7 mouse cellular contexts compared by ENCODE assay signal in the genomic region with DNA sequence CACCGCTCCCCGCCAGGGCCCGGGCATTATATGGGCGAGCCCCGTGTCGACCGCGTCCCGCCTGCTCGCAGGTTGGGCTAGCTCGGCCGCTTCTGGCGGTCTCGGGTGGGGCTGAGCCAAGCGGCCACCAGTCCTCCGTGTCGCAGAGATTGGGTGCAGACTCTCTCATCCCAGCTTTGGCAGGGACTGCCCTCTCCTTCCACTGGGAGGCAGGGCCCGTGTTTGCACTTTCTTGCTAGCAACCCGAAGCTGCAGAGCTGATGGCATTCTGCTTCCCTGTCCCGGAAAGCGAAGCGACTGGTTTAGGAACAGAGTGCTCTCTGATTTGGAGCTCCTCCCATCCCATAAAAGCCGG. TPM values are rescaled to one million over a fixed set of nuclear protein-coding genes. Genes with fewer than 3 reads are reported as not detected.
DNase-seq lines count a peak whose midpoint lies in the region; ATAC-seq lines count a peak whose summit lies in the region.

No protein-coding gene starts in this region.

- H3K4me1 ChIP-seq in neural tube, embryonic 11.5 days (ENCODE audit: control insufficient read depth, insufficient read depth, low read length) = peaks cover 16% of the 10 kb centered on the region
- peaks cover 32% of the 10 kb centered on the region for H3K4me1 ChIP-seq in hindbrain, embryonic 15.5 days (replicated peaks)
- H3K4me1 ChIP-seq in midbrain, embryonic 11.5 days (ENCODE audit: control insufficient read depth, insufficient read depth, low read length) = peaks cover 17% of the 10 kb centered on the region

- H3K4me3 ChIP-seq in neural tube, embryonic 11.5 days (ENCODE audit: low read depth, low read length) = peak overlapping the region; percentile 65
- peak overlapping the region; percentile 81 for H3K4me3 ChIP-seq in hindbrain, embryonic 15.5 days
- H3K4me3 ChIP-seq in midbrain, embryonic 11.5 days (ENCODE audit: low read depth, low read length) = peak overlapping the region; percentile 70

- intact Hi-C loops in left cerebral cortex, postnatal 10 days (cut with DNase I) = no loop called here

- H3K27ac ChIP-seq in neural tube, embryonic 11.5 days (ENCODE audit: low read depth, low read length) = peak overlapping the region; percentile 94
- H3K27ac ChIP-seq in hindbrain, embryonic 15.5 days (replicated peaks) = peak overlapping the region; percentile 97
- peak overlapping the region; percentile 93 for H3K27ac ChIP-seq in midbrain, embryonic 11.5 days (ENCODE audit: low read depth, low read length)

- ATAC-seq in neural tube, embryonic 11.5 days (ENCODE audit: insufficient read depth, low FRiP score, low TSS enrichment) = no peak; the same call in 1 of the 2 replicates
- peak; percentile 13; the same call in 1 of the 2 replicates for ATAC-seq in hindbrain, embryonic 15.5 days (ENCODE audit: low FRiP score, low read depth)
- ATAC-seq in midbrain, embryonic 11.5 days (ENCODE audit: low FRiP score) = peak; percentile 37

- H3K4me2 ChIP-seq in neural tube, embryonic 11.5 days (ENCODE audit: low read depth) = peak overlapping the region; percentile 76
- H3K4me2 ChIP-seq in hindbrain, embryonic 15.5 days = peak overlapping the region; percentile 86
- H3K4me2 ChIP-seq in midbrain, embryonic 11.5 days = peak overlapping the region; percentile 85

- no peaks in the 10 kb centered on the region for H3K9me3 ChIP-seq in neural tube, embryonic 11.5 days (ENCODE audit: control insufficient read depth, low read length)
- no peaks in the 10 kb centered on the region for H3K9me3 ChIP-seq in hindbrain, embryonic 15.5 days
- H3K9me3 ChIP-seq in midbrain, embryonic 11.5 days (ENCODE audit: control insufficient read depth, low read length) = no peaks in the 10 kb centered on the region

- WGBS in neural tube, embryonic 11.5 days = under 1% methylated on average over 23 of the region's 23 CpGs
- WGBS in hindbrain, embryonic 15.5 days = 0% methylated on average over 23 of the region's 23 CpGs
- WGBS in midbrain, embryonic 11.5 days = under 1% methylated on average over 23 of the region's 23 CpGs

- DNase-seq in neural tube, embryonic 11.5 days (ENCODE audit: low spot score) = peak; percentile 72
- no peak for DNase-seq in neural tube, embryonic 10.5 days (ENCODE audit: extremely low spot score, low spot score)
- DNase-seq in c-Kit-positive CD71-positive TER-119-positive erythroid progenitor cells, embryonic 14.5 days (ENCODE audit: low spot score) = peak; percentile 52
- peak; percentile 96 for DNase-seq in midbrain, embryonic 11.5 days (ENCODE audit: low spot score, missing footprints)
- DNase-seq in left cerebral cortex, postnatal 10 days (ENCODE audit: extremely low spot score in 1 of 2, low spot score in 2 of 2) = no peak
- DNase-seq in spleen, postnatal 14 days (ENCODE audit: low spot score in 2 of 2) = no peak

- H3K27me3 ChIP-seq in neural tube, embryonic 11.5 days (ENCODE audit: control insufficient read depth, insufficient read depth, low read length) = no peaks in the 10 kb centered on the region
- H3K27me3 ChIP-seq in hindbrain, embryonic 15.5 days = no peaks in the 10 kb centered on the region
- no peaks in the 10 kb centered on the region for H3K27me3 ChIP-seq in midbrain, embryonic 11.5 days (ENCODE audit: control insufficient read depth, insufficient read depth, low read length)

- peaks cover 3% of the 10 kb centered on the region for H3K36me3 ChIP-seq in neural tube, embryonic 11.5 days (ENCODE audit: control insufficient read depth, insufficient read depth, low read length)
- H3K36me3 ChIP-seq in hindbrain, embryonic 15.5 days = peaks cover 25% of the 10 kb centered on the region
- peaks cover 6% of the 10 kb centered on the region; the same call in 1 of the 2 replicates for H3K36me3 ChIP-seq in midbrain, embryonic 11.5 days (ENCODE audit: control insufficient read depth, insufficient read depth, low read length)

- peak overlapping the region; percentile 95 for H3K9ac ChIP-seq in neural tube, embryonic 11.5 days (ENCODE audit: low read length)
- peak overlapping the region; percentile 65 for H3K9ac ChIP-seq in hindbrain, embryonic 15.5 days
- H3K9ac ChIP-seq in midbrain, embryonic 11.5 days (ENCODE audit: low read length) = peak overlapping the region; percentile 97

RNA-seq across cellular contexts. Expression of gene Fam76b, which starts 0.5 kb away (rescaled TPM):
- 28.4 and 29.8 TPM in 2 replicates for polyA plus RNA-seq in neural tube, embryonic 11.5 days (2014; fragmentation: Nextera tagmentation; extraction: Ambion mirVana)
- 19.1 and 19.7 TPM in 2 replicates for polyA plus RNA-seq in hindbrain, embryonic 15.5 days (2015; fragmentation: Nextera tagmentation; extraction: Ambion mirVana)
- 28.9 and 33.6 TPM in 2 replicates for polyA plus RNA-seq in midbrain, embryonic 11.5 days (2014; fragmentation: Nextera tagmentation; extraction: Ambion mirVana)
- 10 to 100 TPM; 23.7 to 26.2 TPM for total RNA-seq in left cerebral cortex, postnatal 10 days (2021)

RNA-seq across cellular contexts. Expression of gene Cep57, which starts 1.2 kb away (rescaled TPM):
- 57.2 and 60.2 TPM in 2 replicates for polyA plus RNA-seq in neural tube, embryonic 11.5 days (2014; fragmentation: Nextera tagmentation; extraction: Ambion mirVana)
- 34.7 and 35.6 TPM in 2 replicates for polyA plus RNA-seq in hindbrain, embryonic 15.5 days (2015; fragmentation: Nextera tagmentation; extraction: Ambion mirVana)
- polyA plus RNA-seq in midbrain, embryonic 11.5 days (2014; fragmentation: Nextera tagmentation; extraction: Ambion mirVana) = 59.9 and 71.2 TPM in 2 replicates
- total RNA-seq in left cerebral cortex, postnatal 10 days (2021) = 10 to 100 TPM; 17.2 to 18.0 TPM

Comparison
In these comparisons a context has a peak if more than half of its experiments do, and no peak if none do; other contexts are left out.
1. DNase-seq: peak in neural tube, embryonic 11.5 days (single experiment), c-Kit-positive CD71-positive TER-119-positive erythroid progenitor cells, embryonic 14.5 days (single experiment) and midbrain, embryonic 11.5 days (single experiment); none in neural tube, embryonic 10.5 days (single experiment), left cerebral cortex, postnatal 10 days (0 of 2) and spleen, postnatal 14 days (0 of 2).
2. Peak in every context shown above with its lines, with median percentiles within 50 percentile points of each other: H3K27ac ChIP-seq, H3K4me2 ChIP-seq, H3K4me3 ChIP-seq and H3K9ac ChIP-seq.